Mouse (Mus musculus) stomach, embryonic 14.5 days (tissue): ENCODE measurements at regions not wholly inside any gene's neighbourhood (a gene's known extent, or its start where the extent isn't known, plus 50 kb on each side); places are given as distances from the start of the nearest gene placed in this dataset.

Experiments used
- ATAC-seq: fragments of 200-750 bp; cut with Nextera tagmentation; 2 replicates; pipeline ENCODE4 v1.8.0; 2017; ENCODE audit warnings: low read depth, moderate TSS enrichment; ENCODE audit not compliant: insufficient number of reproducible peaks, insufficient read depth, low FRiP score
- H3K27ac ChIP-seq: fragments of 300-500 bp; sonication (generic); 2 replicates; pipeline ENCODE4 v1.5.1; 2014; ENCODE audit warnings: mild to moderate bottlenecking, low read length, moderate library complexity, mixed read lengths
- H3K27me3 ChIP-seq: fragments of 300-500 bp; sonication (generic); 2 replicates; pipeline ENCODE4 v1.6.1; 2014; ENCODE audit warnings: low read length, control low read depth, mixed read lengths; ENCODE audit not compliant: control insufficient read depth, insufficient read depth
- H3K36me3 ChIP-seq: fragments of 300-500 bp; sonication (generic); 2 replicates; pipeline ENCODE4 v1.6.1; 2014; ENCODE audit warnings: mild to moderate bottlenecking, control low read depth, low read length, moderate library complexity, mixed read lengths; ENCODE audit not compliant: control insufficient read depth, insufficient read depth
- H3K4me1 ChIP-seq: fragments of 300-500 bp; sonication (generic); 2 replicates; pipeline ENCODE4 v1.6.1; 2014; ENCODE audit warnings: low read length, control low read depth, mixed read lengths; ENCODE audit not compliant: control insufficient read depth, insufficient read depth
- H3K4me2 ChIP-seq: fragments of 300-500 bp; sonication (generic); replicated peaks from 2 replicates; pipeline ENCODE4 v1.6.1; 2014; ENCODE audit warnings: low read depth, low read length, control low read depth
- H3K4me3 ChIP-seq: fragments of 300-500 bp; sonication (generic); 2 replicates; pipeline ENCODE4 v1.5.1; 2014; ENCODE audit warnings: low read depth, low read length, control low read depth
- H3K9ac ChIP-seq: fragments of 300-500 bp; sonication (generic); replicated peaks from 2 replicates; pipeline ENCODE4 v1.6.1; 2014; ENCODE audit warnings: low read depth, mild to moderate bottlenecking, control low read depth, low read length, moderate library complexity, mixed read lengths
- H3K9me3 ChIP-seq: fragments of 300-500 bp; sonication (generic); 2 replicates; pipeline ENCODE4 v1.6.1; 2016; ENCODE audit warnings: low read depth, low read length, control low read depth; ENCODE audit not compliant: control insufficient read depth
- WGBS: fragments of 180-500 bp; shearing (Covaris S2); extraction: QIAGEN DNeasy Blood & Tissue Kit; methylation state at CpG from one replicate; pipeline ENCODE4 v1.1.7; 2014; 5-methylcytosine and 5-hydroxymethylcytosine counted together

GRCm38 (mm10) chr10:92162473-92163011 is 559.7 kb downstream of the Nedd1 start:
- WGBS, result under 1% methylated on average over 29 of the region's 29 CpGs
- Histone ChIP-seq H3K4me2 (peak overlapping the region; percentile 74), H3K27me3 (no peaks in the 10 kb centered on the region), H3K9ac (no peak overlapping the region), H3K27ac (no peak overlapping the region), H3K36me3 (no peaks in the 10 kb centered on the region), H3K4me1 (no peaks in the 10 kb centered on the region), H3K9me3 (no peaks in the 10 kb centered on the region), H3K4me3 (peak overlapping the region; percentile 36)
- no peak for ATAC-seq

- no peaks in the 10 kb centered on the region for H3K36me3 ChIP-seq
- 16% methylated on average over 9 of the region's 9 CpGs for WGBS
- H3K9me3 ChIP-seq, result no peaks in the 10 kb centered on the region
- H3K27me3 ChIP-seq, result no peaks in the 10 kb centered on the region
- no peaks in the 10 kb centered on the region for H3K4me1 ChIP-seq
- ATAC-seq, result no peak
- no peak overlapping the region for H3K4me3 ChIP-seq
- no peak overlapping the region for H3K4me2 ChIP-seq
- no peak overlapping the region for H3K9ac ChIP-seq
- H3K27ac ChIP-seq, result no peak overlapping the region
Measured at GRCm38 (mm10) chr10:92161501-92161900, 560.7 kb downstream of the Nedd1 start.

- Histone ChIP-seq H3K27me3 (no peaks in the 10 kb centered on the region), H3K27ac (no peak overlapping the region), H3K36me3 (no peaks in the 10 kb centered on the region), H3K9me3 (no peaks in the 10 kb centered on the region), H3K9ac (no peak overlapping the region), H3K4me1 (no peaks in the 10 kb centered on the region), H3K4me2 (no peak overlapping the region), H3K4me3 (no peak overlapping the region)
- ATAC-seq, result no peak
- WGBS, result 76% methylated on average over 3 of the region's 3 CpGs
Measured at GRCm38 (mm10) chr10:92146263-92146662, 576.0 kb downstream of the Nedd1 start.

- H3K27ac ChIP-seq, result no peak overlapping the region
- H3K4me1 ChIP-seq, result no peaks in the 10 kb centered on the region
- H3K27me3 ChIP-seq, result no peaks in the 10 kb centered on the region
- H3K36me3 ChIP-seq, result no peaks in the 10 kb centered on the region
- ATAC-seq, result no peak
- H3K4me2 ChIP-seq, result no peak overlapping the region
- 66% methylated on average over 5 of the region's 5 CpGs for WGBS
- no peak overlapping the region for H3K4me3 ChIP-seq
- no peaks in the 10 kb centered on the region for H3K9me3 ChIP-seq
- no peak overlapping the region for H3K9ac ChIP-seq
Measured at GRCm38 (mm10) chr10:92135521-92135920, 586.7 kb downstream of the Nedd1 start.

- H3K27me3 ChIP-seq, result no peaks in the 10 kb centered on the region
- ATAC-seq, result no peak
- no peak overlapping the region for H3K4me2 ChIP-seq
- no peaks in the 10 kb centered on the region for H3K9me3 ChIP-seq
- H3K27ac ChIP-seq, result no peak overlapping the region
- H3K9ac ChIP-seq, result no peak overlapping the region
- no peak overlapping the region for H3K4me3 ChIP-seq
- WGBS, result 18% methylated on average over 2 of the region's 2 CpGs
- no peaks in the 10 kb centered on the region for H3K4me1 ChIP-seq
- H3K36me3 ChIP-seq, result no peaks in the 10 kb centered on the region
Measured at GRCm38 (mm10) chr10:92112790-92113189, 609.4 kb downstream of the Nedd1 start.

- WGBS, result 72% methylated on average over 6 of the region's 6 CpGs
- Histone ChIP-seq H3K27me3 (no peaks in the 10 kb centered on the region), H3K4me2 (no peak overlapping the region), H3K27ac (no peak overlapping the region), H3K36me3 (no peaks in the 10 kb centered on the region), H3K4me1 (no peaks in the 10 kb centered on the region), H3K9ac (no peak overlapping the region), H3K9me3 (no peaks in the 10 kb centered on the region), H3K4me3 (no peak overlapping the region)
- no peak for ATAC-seq
Measured at GRCm38 (mm10) chr10:92106331-92106730, 615.9 kb downstream of the Nedd1 start.

- WGBS, result 47% methylated on average over 9 of the region's 9 CpGs
- H3K9me3 ChIP-seq, result no peaks in the 10 kb centered on the region
- no peak overlapping the region for H3K4me2 ChIP-seq
- no peak overlapping the region for H3K27ac ChIP-seq
- H3K4me1 ChIP-seq, result no peaks in the 10 kb centered on the region
- no peak overlapping the region for H3K4me3 ChIP-seq
- no peak for ATAC-seq
- H3K9ac ChIP-seq, result no peak overlapping the region
- no peaks in the 10 kb centered on the region for H3K36me3 ChIP-seq
- no peaks in the 10 kb centered on the region for H3K27me3 ChIP-seq
Measured at GRCm38 (mm10) chr10:92103887-92104286, 618.3 kb downstream of the Nedd1 start.

DNA sequence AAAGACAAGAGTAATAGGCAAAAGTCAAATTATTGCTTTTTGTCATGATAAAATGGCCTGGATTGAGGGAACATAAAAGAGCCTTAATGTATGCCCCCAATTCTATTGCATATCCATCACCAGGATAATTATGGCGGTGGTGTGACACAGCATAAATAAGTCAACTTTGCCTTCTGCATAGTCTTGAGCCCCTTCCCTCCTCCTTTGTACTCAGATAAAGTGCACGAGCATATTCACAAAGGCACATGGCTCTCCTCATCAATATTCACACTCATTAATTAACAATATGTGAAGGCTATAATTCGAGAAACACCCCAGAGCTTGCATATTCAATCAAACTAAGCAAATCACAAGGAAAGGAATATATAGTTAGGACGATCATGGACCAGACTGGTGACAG is 619.5 kb downstream of the Nedd1 start:
- Histone ChIP-seq H3K4me1 (no peaks in the 10 kb centered on the region), H3K9ac (no peak overlapping the region), H3K4me2 (no peak overlapping the region), H3K4me3 (no peak overlapping the region), H3K36me3 (no peaks in the 10 kb centered on the region), H3K27me3 (no peaks in the 10 kb centered on the region), H3K9me3 (no peaks in the 10 kb centered on the region), H3K27ac (no peak overlapping the region)
- 73% methylated on average over 4 of the region's 4 CpGs for WGBS
- no peak for ATAC-seq

- Histone ChIP-seq H3K27ac (no peak overlapping the region), H3K9ac (no peak overlapping the region), H3K4me2 (no peak overlapping the region), H3K27me3 (no peaks in the 10 kb centered on the region), H3K9me3 (no peaks in the 10 kb centered on the region), H3K36me3 (no peaks in the 10 kb centered on the region), H3K4me1 (no peaks in the 10 kb centered on the region), H3K4me3 (no peak overlapping the region)
- no peak for ATAC-seq
- 35% methylated on average over 7 of the region's 7 CpGs for WGBS
Measured at GRCm38 (mm10) chr10:92097562-92097961, 624.7 kb downstream of the Nedd1 start.
